22 mouse cellular contexts compared by ENCODE assay signal in genomic region chr2:166196080-166196786, GRCm38 (mm10). TPM values are rescaled to one million over a fixed set of nuclear protein-coding genes. Genes with fewer than 3 reads are reported as not detected.
DNase-seq lines count a peak whose midpoint lies in the region; ATAC-seq and TF ChIP-seq lines count a peak whose summit lies in the region.
"Had no signal": no experiment of that assay in that cellular context is flagged by ENCODE, and none has a peak within 500 bp of the region (broad histone marks: within the 10 kb centered on the region; RNA-seq: fewer than 3 reads in every experiment).

No protein-coding gene starts in this region.

- 0 out of 2 replicates have a peak, but pooled peaks have one; percentile 39 for ATAC-seq in heart, embryonic 11.5 days (replicated peaks; ENCODE audit: insufficient number of reproducible peaks, low FRiP score, low TSS enrichment)
- no peak for ATAC-seq in heart, embryonic 12.5 days (ENCODE audit: insufficient number of reproducible peaks, low FRiP score)
- peak; percentile 82 for ATAC-seq in heart, embryonic 16.5 days (replicated peaks; ENCODE audit: extremely low read depth, insufficient read depth, low FRiP score)
- no peak for ATAC-seq in erythroid progenitor cell, adult 5-6 weeks (replicated peaks; ENCODE audit: low FRiP score, poor library complexity, severe bottlenecking)
- ATAC-seq: activated CD4-positive, CD25-positive, alpha-beta regulatory T cell, adult 4 months; forebrain, postnatal 0 days had no signal

- intact Hi-C loops in heart, postnatal 25 days (cut with DNase I), result loop anchor here (5.0 kb wide), 1 partner anchor 51 kb away; no protein-coding TSS in a partner anchor

- H3K27me3 ChIP-seq in heart, embryonic 11.5 days (ENCODE audit: control insufficient read depth, insufficient read depth, low read length), result peaks cover 4% of the 10 kb centered on the region; the same call in 1 of the 2 replicates
- H3K27me3 ChIP-seq in heart, embryonic 12.5 days (replicated peaks), result peaks cover 5% of the 10 kb centered on the region; the same call in 1 of the 2 replicates
- no peaks in the 10 kb centered on the region for H3K27me3 ChIP-seq in heart, embryonic 16.5 days (ENCODE audit: control insufficient read depth, insufficient read depth, low read length)
- no peaks in the 10 kb centered on the region for H3K27me3 ChIP-seq in thymus, adult 2 months (ENCODE audit: control insufficient read depth, insufficient read depth, low read length)
- H3K27me3 ChIP-seq: embryonic facial prominence, embryonic 15.5 days; liver, embryonic 13.5 days had no signal

- no peak overlapping the region for H3K4me3 ChIP-seq in heart, embryonic 11.5 days (ENCODE audit: low read depth, low read length)
- H3K4me3 ChIP-seq in heart, embryonic 12.5 days, result no peak overlapping the region
- H3K4me3 ChIP-seq in heart, embryonic 16.5 days (ENCODE audit: low read length), result no peak overlapping the region
- no peak overlapping the region for H3K4me3 ChIP-seq in thymus, adult 2 months (ENCODE audit: control insufficient read depth, insufficient read depth, low read length)
- H3K4me3 ChIP-seq: embryonic facial prominence, embryonic 15.5 days; layer of hippocampus, adult 2 months; liver, embryonic 13.5 days; midbrain, embryonic 12.5 days had no signal

- H3K27ac ChIP-seq in heart, embryonic 11.5 days (ENCODE audit: low read depth, low read length), result peak overlapping the region; percentile 46; the same call in 1 of the 2 replicates
- peak overlapping the region; percentile 73 for H3K27ac ChIP-seq in heart, embryonic 12.5 days (ENCODE audit: poor library complexity, severe bottlenecking)
- H3K27ac ChIP-seq in heart, embryonic 16.5 days (ENCODE audit: low read length), result peak overlapping the region; percentile 52
- no peak overlapping the region for H3K27ac ChIP-seq in thymus, adult 2 months (ENCODE audit: control insufficient read depth, insufficient read depth, low read length)
- H3K27ac ChIP-seq: embryonic facial prominence, embryonic 15.5 days; hindbrain, embryonic 14.5 days; layer of hippocampus, adult 2 months; liver, embryonic 13.5 days; midbrain, embryonic 12.5 days had no signal

- DNase-seq in heart, postnatal 25 days (ENCODE audit: low spot score), result no peak
- DNase-seq in urinary bladder, adult 2 months (ENCODE audit: low spot score), result no peak
- no peak for DNase-seq in thymus, adult 2 months
- DNase-seq: adrenal gland, adult 8-10 months; cerebellum, adult 8-10 months; cerebellum, postnatal 36 days; forebrain, postnatal 0 days; gastrocnemius, postnatal 25 days; layer of hippocampus, postnatal 36 days; liver, embryonic 13.5 days; lung, adult 2 months; lung, postnatal 14 days; thymus, postnatal 14 days had no signal

- TF ChIP-seq CTCF in thymus, adult 2 months (IDR thresholded peaks at IDR 0.05; ENCODE audit: borderline replicate concordance, control insufficient read depth, extremely low read depth, insufficient read depth, low read length, poor library complexity), result no peak

- WGBS in heart, embryonic 11.5 days (ENCODE audit: insufficient replicate concordance), result 40% methylated on average over 13 of the region's 13 CpGs
- 44% methylated on average over 13 of the region's 13 CpGs for WGBS in heart, embryonic 12.5 days
- 40% methylated on average over 13 of the region's 13 CpGs for WGBS in heart, embryonic 16.5 days
- 89% methylated on average over 13 of the region's 13 CpGs for WGBS in thymus, adult 2 months

- peak overlapping the region; percentile 32; the same call in 1 of the 2 replicates for H3K4me2 ChIP-seq in heart, embryonic 11.5 days
- H3K4me2 ChIP-seq in heart, embryonic 12.5 days, result peak overlapping the region; percentile 29; the same call in 1 of the 2 replicates
- 0 out of 2 replicates have a peak overlapping the region, but pooled peaks have one; percentile 4 for H3K4me2 ChIP-seq in heart, embryonic 16.5 days (ENCODE audit: low read depth, low read length)
- H3K4me2 ChIP-seq: embryonic facial prominence, embryonic 15.5 days; hindbrain, embryonic 14.5 days; liver, embryonic 13.5 days; midbrain, embryonic 12.5 days had no signal

- peaks cover 3% of the 10 kb centered on the region; the same call in 1 of the 2 replicates for H3K9me3 ChIP-seq in heart, embryonic 11.5 days (replicated peaks; ENCODE audit: control insufficient read depth, low read length)
- H3K9me3 ChIP-seq in heart, embryonic 12.5 days (replicated peaks), result peaks cover 3% of the 10 kb centered on the region; the same call in 1 of the 2 replicates
- H3K9me3 ChIP-seq in heart, embryonic 16.5 days (replicated peaks; ENCODE audit: control insufficient read depth, low read length), result peaks cover 3% of the 10 kb centered on the region; the same call in 1 of the 2 replicates
- H3K9me3 ChIP-seq: liver, embryonic 13.5 days; midbrain, embryonic 12.5 days had no signal

- H3K9ac ChIP-seq in heart, embryonic 11.5 days (ENCODE audit: low read depth, low read length), result no peak overlapping the region
- 0 out of 2 replicates have a peak overlapping the region, but pooled peaks have one; percentile 3 for H3K9ac ChIP-seq in heart, embryonic 12.5 days
- H3K9ac ChIP-seq in heart, embryonic 16.5 days (ENCODE audit: low read length), result 0 out of 2 replicates have a peak overlapping the region, but pooled peaks have one; percentile 17
- H3K9ac ChIP-seq: embryonic facial prominence, embryonic 15.5 days; forebrain, postnatal 0 days; hindbrain, embryonic 14.5 days; liver, embryonic 13.5 days; midbrain, embryonic 12.5 days had no signal

- no peaks in the 10 kb centered on the region for H3K36me3 ChIP-seq in heart, embryonic 11.5 days (ENCODE audit: control insufficient read depth, insufficient read depth, low read length)
- H3K36me3 ChIP-seq in heart, embryonic 12.5 days, result no peaks in the 10 kb centered on the region
- H3K36me3 ChIP-seq in heart, embryonic 16.5 days (ENCODE audit: control insufficient read depth, insufficient read depth), result no peaks in the 10 kb centered on the region
- H3K36me3 ChIP-seq in thymus, adult 2 months (ENCODE audit: control insufficient read depth, insufficient read depth, low read length), result no peaks in the 10 kb centered on the region
- H3K36me3 ChIP-seq: embryonic facial prominence, embryonic 15.5 days; liver, embryonic 13.5 days; midbrain, embryonic 12.5 days had no signal

- H3K4me1 ChIP-seq in heart, embryonic 11.5 days (ENCODE audit: control insufficient read depth, insufficient read depth, low read length), result peaks cover 33% of the 10 kb centered on the region
- peaks cover 49% of the 10 kb centered on the region for H3K4me1 ChIP-seq in heart, embryonic 12.5 days (replicated peaks)
- peaks cover 23% of the 10 kb centered on the region for H3K4me1 ChIP-seq in heart, embryonic 16.5 days (ENCODE audit: control insufficient read depth, insufficient read depth, low read length)
- H3K4me1 ChIP-seq in thymus, adult 2 months (replicated peaks; ENCODE audit: control insufficient read depth, insufficient read depth, low read length), result no peaks in the 10 kb centered on the region
- H3K4me1 ChIP-seq: liver, embryonic 13.5 days had no signal

- no peak for TF ChIP-seq POLR2A in thymus, adult 2 months (IDR thresholded peaks at IDR 0.05; ENCODE audit: control insufficient read depth, extremely low read depth, insufficient read depth, low read length, poor library complexity)

RNA-seq across cellular contexts. Expression of gene Sulf2, which starts 40.8 kb away (rescaled TPM):
- 111 and 114 TPM in 2 replicates for polyA plus RNA-seq in heart, embryonic 11.5 days (2014; fragmentation: Nextera tagmentation; extraction: Ambion mirVana)
- total RNA-seq in heart, postnatal 25 days (2021), result 10 to 100 TPM; 48.7 to 54.3 TPM
- polyA plus RNA-seq in heart, embryonic 12.5 days (2016; fragmentation: Nextera tagmentation; extraction: Ambion mirVana), result 136 and 137 TPM in 2 replicates
- 61.8 and 73.3 TPM in 2 replicates for polyA plus RNA-seq in heart, embryonic 16.5 days (2015; fragmentation: Nextera tagmentation; extraction: Ambion mirVana)
- 78.8 and 93.4 TPM in 2 replicates for polyA plus RNA-seq in urinary bladder, adult 2 months (2012; rRNA removed)
- 19.3 and 24.3 TPM in 2 replicates for polyA plus RNA-seq in thymus, adult 2 months (2012; rRNA removed)
- 3.4 and 6.1 TPM in 2 replicates for total RNA-seq in erythroid progenitor cell, adult 5-6 weeks (2015; ENCODE audit: low replicate concordance)
- 2.4 and 3.7 TPM in 2 replicates for total RNA-seq in erythroid progenitor cell, adult 5-6 weeks (2017; ENCODE audit: low replicate concordance)

Comparison
In these comparisons a context has a peak if more than half of its experiments do, and no peak if none do; other contexts are left out.
1. ATAC-seq: peak in heart, embryonic 11.5 days (single experiment) and heart, embryonic 16.5 days (single experiment); none in heart, embryonic 12.5 days (single experiment) and erythroid progenitor cell, adult 5-6 weeks (single experiment).
2. Peak in every context shown above with its lines, with median percentiles within 50 percentile points of each other: H3K4me2 ChIP-seq.